Mouse (Mus musculus) right cerebral cortex, adult 18-20 months (tissue): ENCODE results near the gene Prkn.

ENCODE experiments used
- DNase-seq: peaks from one replicate; pipeline ENCODE4 v3.0.0; 2022; ENCODE audit warnings: mixed read lengths

The Prkn gene

DNA sequence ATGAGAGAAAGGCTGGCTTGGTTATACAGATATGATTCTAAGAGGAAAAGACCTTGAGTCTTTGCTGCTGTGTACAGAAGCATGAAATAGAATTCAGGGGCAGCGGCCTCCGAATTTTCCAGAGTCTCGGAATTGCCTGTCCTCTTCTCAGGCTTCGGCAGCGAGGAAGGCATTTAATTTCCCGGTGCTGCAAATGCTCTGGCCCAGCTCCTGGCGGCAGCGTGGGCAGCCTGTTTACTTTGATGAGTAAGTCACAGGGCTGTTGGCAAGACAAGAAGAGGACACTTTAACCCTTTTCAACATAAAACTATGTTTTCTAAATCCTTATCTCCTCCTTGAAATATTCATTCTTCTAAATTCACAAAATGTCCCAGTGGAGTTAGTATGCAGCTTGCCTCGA, 462.9 kb downstream of the Prkn start:
- peak; percentile 73 for DNase-seq

DNA sequence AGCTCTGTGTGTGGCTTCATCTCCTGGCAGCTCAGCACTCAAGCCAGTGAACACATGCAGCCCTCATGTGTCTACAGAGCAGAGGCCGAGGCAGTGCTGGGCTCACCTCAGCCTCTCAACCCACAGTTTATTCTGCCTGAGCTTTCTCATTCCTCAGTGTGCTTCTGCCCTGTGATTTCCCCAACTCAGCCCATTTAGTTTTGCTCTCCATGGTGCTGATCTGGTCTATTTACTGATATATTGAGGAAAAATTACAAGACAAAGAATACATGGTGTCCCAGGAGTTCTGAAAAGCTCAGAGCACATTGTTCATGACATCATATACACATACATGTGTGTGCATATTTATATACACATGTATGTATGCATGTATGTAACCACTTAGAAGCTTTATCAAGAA, 469.7 kb downstream of the Prkn start:
- no peak for DNase-seq

DNA sequence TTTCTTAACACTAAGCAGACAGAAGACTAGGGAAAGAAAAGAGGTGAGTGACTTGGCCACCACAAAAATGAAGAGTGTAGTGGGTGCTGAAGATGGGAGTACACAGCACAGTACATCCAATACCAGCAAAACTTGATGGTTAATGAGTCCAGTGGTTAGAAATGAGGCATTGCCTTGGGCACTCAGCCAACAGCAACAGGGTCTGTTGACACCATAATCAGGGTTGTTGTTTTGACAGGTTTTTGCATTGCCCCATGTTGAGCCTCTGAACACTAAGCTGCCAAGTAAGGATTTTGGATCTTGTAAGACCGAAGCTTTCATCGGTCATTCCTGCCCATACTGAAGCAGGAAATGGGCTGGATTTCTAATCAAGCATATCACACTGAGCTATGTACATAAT, 474.0 kb downstream of the Prkn start:
- no peak for DNase-seq

DNA sequence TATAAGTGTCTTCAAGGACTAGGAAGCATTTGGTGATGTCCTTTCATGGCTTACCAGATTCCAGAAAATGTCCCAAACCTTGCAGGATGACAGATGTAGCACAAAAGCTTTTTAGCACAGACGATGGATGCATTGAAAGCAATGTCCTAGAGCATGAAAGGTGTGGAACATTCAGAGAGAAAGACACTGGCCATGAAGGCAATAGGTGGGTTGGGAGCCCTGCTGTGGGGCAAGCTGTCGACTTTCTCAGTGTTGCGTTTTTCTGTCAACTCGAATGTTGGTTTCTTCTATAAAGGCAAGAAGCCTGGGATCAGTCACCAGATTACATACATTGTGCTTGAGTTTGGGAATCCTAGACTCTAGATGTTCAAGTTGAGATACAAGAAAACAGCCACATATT, 475.5 kb downstream of the Prkn start:
- DNase-seq, result no peak

DNA sequence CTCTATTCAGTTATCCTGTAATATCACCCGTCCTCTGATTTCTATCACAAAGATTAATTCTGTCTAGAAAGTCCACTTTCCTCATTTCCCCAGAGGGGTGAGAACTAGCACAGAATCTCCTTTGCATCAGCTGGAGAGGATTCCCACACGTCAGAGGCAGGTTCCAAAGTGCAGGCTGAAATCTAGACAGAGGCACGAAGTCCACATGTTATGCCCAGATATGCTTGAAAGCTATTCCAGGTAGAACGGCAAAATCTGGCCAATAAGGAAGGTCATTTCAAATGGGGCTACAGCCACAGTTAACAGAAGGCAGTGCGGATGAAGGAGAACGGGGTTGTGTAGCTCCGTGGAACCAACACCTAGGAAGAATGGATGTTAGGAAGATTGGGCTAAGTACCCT, 478.8 kb downstream of the Prkn start:
- DNase-seq, result no peak

DNA sequence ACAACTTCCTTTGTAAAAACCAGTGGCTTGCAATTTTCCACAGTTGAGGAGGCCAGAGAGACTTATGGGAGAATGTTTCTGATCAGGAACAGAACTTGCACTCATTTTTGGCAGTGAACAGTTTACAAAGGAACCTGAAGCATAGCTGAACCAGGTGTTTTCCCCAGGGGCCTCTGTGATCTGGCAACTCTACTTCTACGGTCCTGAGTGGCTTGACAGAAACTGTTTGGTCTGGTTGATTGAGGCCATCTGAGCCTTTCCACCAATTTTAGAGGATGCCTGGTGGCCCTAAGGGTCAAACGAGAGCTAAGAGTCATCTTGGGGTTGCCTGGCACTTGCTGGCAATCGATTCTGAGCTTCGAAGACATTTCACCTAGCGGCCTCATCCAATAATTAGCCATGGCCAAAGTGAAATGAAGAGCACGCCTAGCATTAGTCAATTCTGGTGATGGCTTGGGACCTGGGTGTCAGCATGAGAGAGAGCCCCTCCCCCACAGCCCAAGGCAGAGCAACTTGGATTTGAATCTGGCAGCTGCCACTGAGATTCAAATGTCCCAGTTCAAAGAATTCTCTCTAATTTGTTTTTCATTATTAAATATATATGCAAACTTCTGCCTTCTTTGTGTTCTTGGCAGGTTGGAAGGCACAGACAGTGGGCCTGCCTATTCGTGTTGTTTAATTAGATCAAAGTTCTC, 479.6 kb downstream of the Prkn start:
- no peak for DNase-seq

DNA sequence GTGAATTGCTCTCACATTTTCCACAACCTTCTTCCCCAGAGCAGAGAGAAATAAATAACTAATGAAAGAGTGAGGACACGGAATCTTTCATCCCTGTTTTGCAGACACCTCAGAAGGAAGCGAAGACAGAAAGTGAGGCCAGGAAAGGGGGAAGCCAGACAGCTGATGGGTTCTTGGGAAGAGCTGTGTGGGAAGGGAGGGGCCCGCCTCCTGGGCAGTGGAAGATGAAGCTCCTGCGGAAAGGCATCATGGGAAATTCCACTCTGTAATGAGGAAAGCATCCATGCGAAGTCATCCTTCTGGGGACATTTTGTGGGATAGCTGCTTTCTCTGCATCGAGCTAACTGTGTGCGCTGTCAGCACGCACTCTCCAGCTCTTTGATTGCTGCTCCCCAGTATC, 491.9 kb downstream of the Prkn start:
- no peak for DNase-seq

DNA sequence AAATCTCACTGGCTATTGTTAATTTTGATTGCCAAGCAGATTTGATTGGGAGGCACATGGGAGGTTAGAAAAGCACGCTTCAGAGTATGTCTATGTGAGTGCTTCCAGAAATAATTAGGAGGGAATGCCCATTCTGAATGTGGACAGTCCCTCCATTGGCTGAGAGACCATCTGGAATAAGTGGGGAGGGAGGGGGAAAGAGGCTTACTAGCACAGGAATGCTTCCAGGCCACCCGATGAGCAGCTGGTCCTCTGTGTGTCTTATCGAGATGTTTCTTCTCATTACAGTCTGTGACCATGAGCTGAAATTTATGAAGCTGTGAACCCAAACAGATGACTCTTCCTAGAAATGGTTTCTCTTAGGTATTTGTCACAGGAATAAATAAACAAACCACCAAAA, 493.6 kb downstream of the Prkn start:
- no peak for DNase-seq

DNA sequence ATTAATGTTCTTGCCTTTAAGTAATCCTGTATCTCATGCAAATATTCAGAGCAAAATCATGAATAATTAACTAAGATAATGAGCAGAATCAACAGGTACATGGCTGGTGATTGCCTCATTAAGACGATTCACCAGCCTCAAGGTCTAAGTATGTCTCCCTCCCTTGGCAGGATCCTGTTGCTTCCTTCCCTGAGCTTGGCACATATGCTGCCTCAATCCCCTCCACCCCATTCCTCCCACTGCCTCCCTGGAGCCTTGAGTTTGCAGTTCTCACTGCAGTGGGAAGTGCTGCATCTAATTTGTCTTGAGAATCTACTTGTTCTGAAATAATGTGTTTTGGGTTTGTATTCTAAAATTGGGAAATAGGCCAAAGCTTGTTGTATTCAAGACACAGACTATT, 496.0 kb downstream of the Prkn start:
- DNase-seq, result peak; percentile 64

DNA sequence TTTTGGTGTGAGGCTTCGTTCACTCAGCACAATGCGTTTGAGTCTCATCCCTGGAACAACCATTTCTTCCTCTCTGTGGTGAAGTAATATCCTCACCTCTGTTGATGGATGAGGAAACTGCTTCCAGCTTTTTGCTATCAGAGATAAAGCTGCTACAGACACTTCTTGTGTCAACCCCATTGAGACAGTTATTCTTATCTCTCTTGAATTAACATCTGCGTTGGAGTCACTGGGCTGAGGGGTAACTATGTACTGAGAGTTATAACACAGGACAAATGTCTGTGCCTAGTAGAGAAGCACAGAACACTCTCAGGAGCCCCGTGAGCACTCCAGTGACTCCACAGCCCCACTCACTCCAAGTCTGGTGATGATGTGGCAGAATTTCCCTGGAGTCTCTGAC, 500.2 kb downstream of the Prkn start:
- no peak for DNase-seq

DNA sequence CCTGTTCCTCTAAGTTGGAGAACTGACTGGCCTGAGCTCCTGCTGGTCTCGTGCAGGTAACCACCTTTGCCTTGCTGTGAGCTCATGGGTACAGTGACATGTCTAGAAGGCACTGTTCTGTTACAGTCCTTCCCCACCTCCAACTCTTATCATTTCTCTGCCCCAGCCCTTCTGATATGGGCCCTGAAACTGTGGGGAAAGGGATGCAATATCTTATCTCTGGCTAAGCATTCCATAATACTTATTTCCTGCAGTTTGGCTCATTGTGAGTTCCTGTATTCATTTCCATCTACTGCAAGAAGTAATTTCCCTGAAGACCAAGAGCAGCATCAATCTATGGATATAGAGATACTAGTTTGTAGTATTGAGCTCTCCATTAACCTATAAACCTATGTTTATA, 506.1 kb downstream of the Prkn start:
- no peak for DNase-seq

DNA sequence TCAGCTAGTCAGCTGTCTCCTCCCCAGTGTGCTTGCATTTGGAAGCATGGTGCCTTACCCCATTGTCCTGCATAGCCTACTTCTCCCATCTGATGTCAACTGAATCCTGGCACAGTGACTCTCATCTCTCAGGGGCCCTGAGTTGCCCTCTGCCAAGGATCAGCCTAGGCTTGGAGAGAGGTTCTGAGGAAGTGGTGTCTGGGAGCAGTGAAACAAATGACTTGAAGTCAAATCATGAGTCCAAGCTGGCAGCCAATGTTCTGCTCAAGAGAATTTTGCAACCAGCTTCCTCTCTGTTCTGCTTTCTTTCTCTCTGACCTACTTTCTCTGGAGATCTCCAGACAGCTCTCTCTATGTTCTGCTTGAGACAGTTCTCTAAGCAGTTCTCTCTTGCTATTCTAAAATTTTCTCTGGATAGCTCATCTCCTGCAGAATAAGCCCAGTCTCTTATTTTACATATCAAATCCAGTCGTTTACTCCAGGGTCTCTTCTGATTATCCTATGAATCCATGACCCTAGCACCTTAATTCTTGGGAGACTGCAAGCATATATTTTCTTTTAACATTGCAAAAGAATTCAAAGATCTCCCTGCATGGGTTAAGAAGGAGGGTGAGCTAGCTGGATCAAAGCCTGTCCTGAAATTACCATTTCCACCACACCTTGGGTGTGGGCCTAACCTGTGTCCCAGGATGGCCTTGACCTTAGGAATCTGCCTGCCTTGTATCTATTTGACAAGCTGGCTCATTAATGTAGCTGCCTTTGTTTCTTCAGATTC, 512.8 kb downstream of the Prkn start:
- DNase-seq, result peak; percentile 41

DNA sequence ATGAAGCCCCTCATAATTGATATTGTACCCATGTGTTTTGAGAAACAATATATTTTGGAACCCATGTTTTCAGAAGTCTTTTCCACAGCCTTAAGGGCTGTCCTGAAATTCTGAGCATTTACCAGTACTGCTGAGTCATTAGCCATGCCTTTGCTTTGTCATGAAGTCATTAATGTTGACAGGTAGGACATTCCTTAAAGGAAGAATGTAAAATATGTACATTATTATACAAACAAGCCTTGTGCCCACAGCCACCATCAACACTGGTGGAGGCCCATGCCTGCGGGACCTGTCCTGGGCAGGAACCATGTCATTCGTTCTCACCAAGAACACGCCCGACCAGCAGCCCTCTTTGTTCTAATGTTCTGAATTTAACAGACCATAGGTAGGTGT, 513.4 kb downstream of the Prkn start:
- DNase-seq, result no peak

DNA sequence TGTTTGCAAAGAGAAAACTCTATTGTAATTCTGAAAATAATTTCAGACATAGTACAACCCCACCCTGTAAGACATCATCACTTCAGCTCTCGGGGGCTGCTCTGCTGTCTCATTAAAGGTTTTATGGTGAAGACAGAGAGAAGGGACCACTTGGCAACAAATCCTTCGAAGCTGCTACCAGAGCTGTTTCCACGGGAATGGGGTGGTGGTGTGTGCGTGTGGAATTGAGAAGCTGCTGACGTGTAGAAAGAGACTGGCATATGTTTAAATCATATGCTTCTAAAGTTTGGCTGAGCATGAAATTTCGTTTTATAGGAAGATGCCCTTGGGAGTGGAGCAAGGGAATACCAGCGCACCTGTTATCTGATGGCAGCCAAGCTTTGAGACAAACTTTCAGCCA, 514.2 kb downstream of the Prkn start:
- no peak for DNase-seq

DNA sequence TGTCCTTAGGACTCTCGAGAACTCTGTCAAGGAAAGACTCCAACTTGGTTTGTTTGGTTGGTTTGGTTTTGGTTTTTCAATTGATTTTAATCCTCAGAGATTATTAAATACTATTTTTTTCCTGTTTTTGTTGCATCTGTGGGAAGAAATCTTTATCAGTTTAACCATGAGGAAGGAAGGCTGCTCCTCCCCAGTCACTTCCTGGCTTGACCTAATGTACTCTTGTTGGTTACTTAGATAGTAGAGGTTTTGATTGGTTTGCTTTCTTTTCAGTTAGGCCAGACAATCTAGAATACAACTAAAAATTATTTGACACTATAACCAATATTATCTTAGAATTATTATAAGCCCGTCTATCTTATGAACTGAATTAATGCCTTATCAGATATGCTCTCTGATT, 535.3 kb downstream of the Prkn start:
- no peak for DNase-seq

DNA sequence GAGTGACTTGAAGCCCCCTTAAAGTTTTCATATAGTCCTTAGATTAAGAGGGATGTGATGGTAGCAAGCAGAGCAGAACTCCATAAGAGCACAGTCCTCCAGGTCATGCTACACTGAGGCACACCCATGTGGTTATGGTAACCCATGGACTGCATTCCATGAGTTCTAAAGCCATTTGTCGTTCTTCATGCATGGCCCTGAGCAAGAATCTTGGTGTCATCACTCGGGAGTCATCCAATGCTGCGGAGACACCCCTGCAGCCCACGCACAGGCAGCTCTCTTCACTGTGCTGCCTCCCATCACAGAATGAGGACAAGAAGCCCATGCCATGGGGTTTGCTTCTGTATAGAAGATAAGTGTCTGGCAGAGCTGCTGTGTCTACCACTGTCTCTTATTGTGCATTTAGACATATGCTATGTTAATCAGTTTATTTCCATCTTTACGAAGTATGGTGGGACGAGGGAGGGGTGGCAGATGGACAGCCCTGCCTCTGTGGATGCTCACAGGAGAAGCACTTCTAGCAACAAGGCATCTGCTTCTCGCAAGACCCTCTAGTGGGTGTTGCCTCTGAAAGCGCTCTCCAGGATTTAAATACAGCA, 543.3 kb downstream of the Prkn start:
- peak; percentile 31 for DNase-seq

DNA sequence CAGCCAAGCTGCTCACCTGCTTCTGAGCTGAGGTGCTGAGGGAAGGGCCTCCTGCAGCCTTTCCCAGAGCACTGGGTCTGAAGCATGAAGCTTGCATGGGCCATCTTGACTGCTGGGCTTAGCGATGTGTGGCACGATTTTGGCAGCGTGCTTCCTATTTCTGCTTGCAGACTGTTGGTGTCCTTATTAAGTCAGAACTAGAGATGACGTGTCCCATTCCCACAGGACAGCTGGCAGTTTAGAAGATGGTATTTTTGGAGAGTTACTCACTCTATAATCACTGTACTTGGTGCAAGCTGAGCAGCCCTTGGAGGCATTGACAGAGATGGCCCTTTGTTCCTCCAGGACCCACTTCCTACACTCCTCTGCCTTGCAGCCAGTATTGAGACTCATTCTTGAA, 545.1 kb downstream of the Prkn start:
- peak; percentile 90 for DNase-seq

DNA sequence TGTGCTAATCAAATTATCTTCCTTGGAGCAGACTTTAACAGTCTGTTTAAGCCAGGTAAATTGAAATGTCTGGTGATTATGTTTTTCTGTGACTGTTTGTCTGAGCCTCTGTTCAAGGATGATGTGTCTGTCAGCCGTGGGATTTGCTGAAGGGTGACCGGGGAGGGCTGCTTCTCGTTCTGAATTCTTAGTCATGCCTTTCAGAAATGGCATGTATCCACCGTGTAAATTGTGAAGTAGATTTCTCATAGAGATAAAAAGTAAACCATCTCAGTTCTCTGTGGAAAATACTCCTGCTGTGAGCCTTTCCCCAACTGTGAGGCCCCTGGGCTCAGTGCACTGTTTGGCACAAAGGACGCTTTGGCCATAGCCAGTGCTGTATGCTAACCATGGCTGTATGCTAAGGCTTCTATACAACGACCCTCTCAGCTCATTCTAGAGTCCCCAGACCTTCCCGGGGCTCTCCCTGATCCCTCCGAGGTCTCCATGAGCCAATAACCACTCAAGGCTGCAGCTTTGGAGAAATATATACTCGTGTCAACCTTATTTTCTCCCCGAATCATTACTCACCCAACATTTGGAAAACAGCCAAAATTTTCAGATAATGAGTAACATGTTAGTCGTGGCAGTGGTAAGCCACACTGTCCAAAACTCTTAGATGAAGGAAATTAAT, 552.6 kb downstream of the Prkn start:
- DNase-seq, result no peak

DNA sequence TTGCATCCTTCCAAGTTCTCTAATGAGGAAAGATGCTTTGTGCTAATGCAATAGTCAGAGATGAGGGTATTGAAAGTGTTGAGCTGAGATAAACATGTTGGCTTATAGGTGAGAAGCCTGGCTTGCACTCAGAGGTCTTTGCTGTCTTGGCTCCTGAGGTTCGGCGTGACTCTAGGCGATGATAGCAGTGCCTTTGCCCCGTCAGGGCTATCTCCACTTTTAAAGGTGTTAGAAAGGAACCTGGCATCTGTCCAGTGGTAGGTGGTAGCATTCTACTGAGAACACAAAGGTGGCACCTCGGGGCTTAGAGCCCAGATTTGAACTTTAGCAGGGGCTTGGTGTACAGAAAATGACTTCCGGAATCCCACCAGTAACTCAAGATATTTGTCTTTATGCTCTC, 554.4 kb downstream of the Prkn start:
- no peak for DNase-seq

DNA sequence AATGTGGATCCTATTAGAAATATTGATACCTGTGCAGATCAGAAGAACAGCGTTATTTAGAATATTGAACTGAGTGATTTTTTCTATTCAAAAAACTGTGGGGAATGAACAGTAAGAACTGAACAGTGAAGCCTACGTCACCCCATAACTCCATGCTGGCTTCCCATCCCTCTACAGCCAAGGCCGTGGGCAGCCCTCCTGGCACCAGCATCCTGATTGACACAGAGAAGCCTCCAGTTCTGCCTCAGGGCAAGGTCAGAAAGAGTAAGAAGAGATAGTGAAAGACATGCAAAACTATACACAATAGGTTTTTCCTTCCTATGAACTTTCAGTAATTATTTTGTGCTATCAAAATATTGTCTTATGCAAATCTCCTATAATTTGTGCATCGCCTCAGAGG, 557.5 kb downstream of the Prkn start:
- DNase-seq, result no peak

DNA sequence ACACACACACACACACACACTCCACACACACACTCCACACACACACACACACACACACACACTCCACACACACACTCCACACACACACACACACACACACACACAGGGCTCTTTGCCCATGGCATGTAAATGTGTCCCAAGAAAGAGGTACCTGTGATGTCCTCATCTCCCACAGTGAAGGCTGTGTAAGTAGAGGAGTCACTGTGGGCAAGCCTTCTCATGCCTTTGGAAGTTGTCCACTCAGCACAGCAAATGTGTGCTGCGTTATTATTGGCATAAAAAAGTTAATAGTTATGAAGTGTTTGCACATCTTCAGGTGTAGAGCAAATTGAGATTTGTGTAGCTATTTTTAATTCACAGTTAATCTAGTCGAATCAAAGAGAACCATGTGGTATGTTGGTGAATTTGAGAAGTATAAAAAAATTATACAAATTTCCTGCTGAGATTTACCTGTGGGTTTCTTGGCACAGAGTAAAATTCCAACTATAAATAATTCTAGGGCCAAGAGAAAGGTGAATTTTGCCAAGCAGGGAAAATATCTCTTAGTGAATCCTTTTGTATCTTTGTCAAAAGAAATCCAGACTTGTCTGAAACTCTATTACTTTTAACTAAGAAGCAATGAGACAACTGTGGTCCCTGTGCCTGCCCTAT, 562.2 kb downstream of the Prkn start:
- DNase-seq, result no peak

DNA sequence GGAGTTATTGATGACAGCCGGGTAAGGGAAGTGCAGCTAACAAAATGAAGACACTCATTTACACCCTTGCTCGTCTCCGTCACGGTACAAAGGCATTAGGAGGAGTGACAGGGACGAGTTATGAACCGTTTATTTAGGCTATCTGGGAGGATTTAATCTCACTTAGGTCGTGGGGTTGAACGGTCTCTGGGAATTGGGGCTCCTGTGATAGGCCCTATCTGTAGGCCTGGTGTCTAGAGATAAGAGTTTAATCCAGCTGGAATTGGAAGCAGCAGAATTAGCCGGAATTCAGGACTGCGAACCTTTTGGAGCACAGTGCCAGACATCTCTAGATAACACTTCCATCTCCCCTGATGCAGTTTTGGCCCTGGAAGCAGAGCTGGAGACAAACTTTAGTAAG, 571.2 kb downstream of the Prkn start:
- DNase-seq, result no peak

DNA sequence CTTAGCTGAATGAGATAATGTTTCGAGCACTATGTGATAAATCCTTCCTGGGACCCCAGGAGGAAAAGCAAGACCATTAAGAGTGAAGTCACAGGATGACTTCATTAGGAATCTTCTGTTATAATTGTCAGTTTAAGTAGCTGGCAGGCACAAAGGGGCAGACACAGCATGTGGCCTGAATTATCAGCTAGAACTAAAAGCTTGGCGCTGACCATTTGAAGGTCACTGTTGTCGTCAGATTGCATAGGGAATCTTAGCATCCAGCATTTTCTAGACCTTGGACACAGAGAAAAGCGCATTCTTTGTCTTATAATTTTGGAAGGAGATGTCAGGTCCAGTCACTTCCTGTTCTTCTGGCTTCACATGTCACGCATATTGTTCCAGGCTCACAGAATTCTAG, 573.5 kb downstream of the Prkn start:
- no peak for DNase-seq
